Comparison of ENCODE assay signal across 21 mouse cellular contexts in the genomic region with DNA sequence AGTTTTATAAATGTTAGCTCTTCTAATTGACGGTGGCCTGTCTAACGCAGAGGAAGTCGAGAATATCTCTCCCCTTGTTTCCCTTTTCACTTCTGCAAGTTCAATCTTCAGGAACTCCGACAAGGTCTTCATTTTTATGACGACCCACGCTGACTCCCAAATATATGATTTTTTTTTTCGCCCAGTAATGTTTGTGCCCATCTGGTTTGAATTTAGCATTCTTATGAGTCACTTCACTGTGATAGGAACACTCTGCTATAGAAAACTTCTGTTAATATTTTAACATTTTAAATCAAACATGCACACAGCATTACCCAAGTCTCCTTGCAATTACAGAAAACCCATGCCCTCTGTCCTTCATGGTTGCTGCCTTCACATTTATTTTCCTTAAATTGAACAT. TPM values are rescaled to one million over a fixed set of nuclear protein-coding genes. Genes with fewer than 3 reads are reported as not detected.
DNase-seq lines count a peak whose midpoint lies in the region; ATAC-seq lines count a peak whose summit lies in the region.
"Had no signal": no experiment of that assay in that cellular context is flagged by ENCODE, and none has a peak within 500 bp of the region (broad histone marks: within the 10 kb centered on the region; RNA-seq: fewer than 3 reads in every experiment).

No protein-coding gene starts in this region.

- H3K9me3 ChIP-seq in embryonic facial prominence, embryonic 15.5 days (replicated peaks): no peaks in the 10 kb centered on the region
- no peaks in the 10 kb centered on the region for H3K9me3 ChIP-seq in limb, embryonic 12.5 days
- H3K9me3 ChIP-seq: forebrain, embryonic 10.5 days; heart, embryonic 12.5 days had no signal

- H3K4me3 ChIP-seq in embryonic facial prominence, embryonic 15.5 days (replicated peaks): no peak overlapping the region
- no peak overlapping the region for H3K4me3 ChIP-seq in limb, embryonic 12.5 days (replicated peaks)
- H3K4me3 ChIP-seq: erythroblast, embryonic 14.5 days had no signal

- H3K4me2 ChIP-seq in embryonic facial prominence, embryonic 15.5 days (replicated peaks): peak overlapping the region; percentile 51; the same call in 1 of the 2 replicates
- H3K4me2 ChIP-seq in limb, embryonic 12.5 days: peak overlapping the region; percentile 57; the same call in 1 of the 2 replicates

- H3K36me3 ChIP-seq in embryonic facial prominence, embryonic 15.5 days: no peaks in the 10 kb centered on the region
- H3K36me3 ChIP-seq in limb, embryonic 12.5 days: no peaks in the 10 kb centered on the region
- H3K36me3 ChIP-seq: forebrain, embryonic 10.5 days; G1E; heart, embryonic 12.5 days had no signal

- ATAC-seq in embryonic facial prominence, embryonic 15.5 days (ENCODE audit: insufficient number of reproducible peaks, low FRiP score, low TSS enrichment, low read depth): no peak
- ATAC-seq in limb, embryonic 12.5 days (ENCODE audit: insufficient number of reproducible peaks, insufficient read depth, low FRiP score, low TSS enrichment, low read depth): no peak
- ATAC-seq: activated CD4-positive, CD25-positive, alpha-beta regulatory T cell, adult 4 months; CD4-positive, CD25-positive, alpha-beta regulatory T cell, adult 4 months; hindbrain, postnatal 0 days had no signal

- peak; percentile 81 for DNase-seq in 3T3-L1 (ENCODE audit: low read depth, low spot score)
- peak; percentile 80 for DNase-seq in NIH3T3 (ENCODE audit: low read depth)
- no peak for DNase-seq in cerebellum, adult 11-12 months
- DNase-seq in kidney, postnatal 14 days: no peak
- no peak for DNase-seq in gastrocnemius, postnatal 25 days
- DNase-seq in embryo, embryonic 11 days: no peak
- DNase-seq: adrenal gland, postnatal 25 days; B cell, adult 2 months; cerebellum, adult 2 months; cerebellum, postnatal 10 days; heart, postnatal 36 days; kidney, adult 11 months had no signal

- peak overlapping the region; percentile 81 for H3K27ac ChIP-seq in embryonic facial prominence, embryonic 15.5 days (replicated peaks)
- H3K27ac ChIP-seq in limb, embryonic 12.5 days: peak overlapping the region; percentile 95
- H3K27ac ChIP-seq: hindbrain, postnatal 0 days had no signal

- WGBS in embryonic facial prominence, embryonic 15.5 days: 42% methylated on average over 7 of the region's 7 CpGs
- WGBS in limb, embryonic 12.5 days: 18% methylated on average over 7 of the region's 7 CpGs

- H3K9ac ChIP-seq in embryonic facial prominence, embryonic 15.5 days: no peak overlapping the region
- no peak overlapping the region for H3K9ac ChIP-seq in limb, embryonic 12.5 days (replicated peaks)
- H3K9ac ChIP-seq: heart, embryonic 12.5 days had no signal

- no peaks in the 10 kb centered on the region for H3K27me3 ChIP-seq in embryonic facial prominence, embryonic 15.5 days
- no peaks in the 10 kb centered on the region for H3K27me3 ChIP-seq in limb, embryonic 12.5 days

- H3K4me1 ChIP-seq in embryonic facial prominence, embryonic 15.5 days: peaks cover 24% of the 10 kb centered on the region
- H3K4me1 ChIP-seq in limb, embryonic 12.5 days (replicated peaks): peaks cover 64% of the 10 kb centered on the region

RNA-seq across cellular contexts. Expression of gene Llph, which starts 46.5 kb away (rescaled TPM):
- 51.3 and 52.5 TPM in 2 replicates for polyA plus RNA-seq in embryonic facial prominence, embryonic 15.5 days (2015; fragmentation: Nextera tagmentation; extraction: Ambion mirVana)
- 47.7 and 50.0 TPM in 2 replicates for polyA plus RNA-seq in limb, embryonic 12.5 days (2016; fragmentation: Nextera tagmentation; extraction: Ambion mirVana)
- 10 to 100 TPM; 11.4 to 12.8 TPM for total RNA-seq in gastrocnemius, postnatal 25 days (2021)

Comparison
In these comparisons a context has a peak if more than half of its experiments do, and no peak if none do; other contexts are left out.
1. DNase-seq: peak in 3T3-L1 (single experiment) and NIH3T3 (single experiment); none in cerebellum, adult 11-12 months (single experiment), kidney, postnatal 14 days (single experiment), gastrocnemius, postnatal 25 days (single experiment) and embryo, embryonic 11 days (single experiment).